Mouse (Mus musculus) liver, postnatal 0 days (tissue): ENCODE data around the gene Ly6g6f.

Experiments
- CTCF ChIP-seq: sonication (generic); IDR thresholded peaks from 2 replicates; pipeline ENCODE4 v1.5.1; 2016; ENCODE audit warnings: antibody characterized with exemption, low read depth
- EP300 ChIP-seq: IDR thresholded peaks from 2 replicates; pipeline ENCODE4 v1.6.1; 2016; ENCODE audit warnings: antibody characterized with exemption, low read depth, mild to moderate bottlenecking

DNA sequence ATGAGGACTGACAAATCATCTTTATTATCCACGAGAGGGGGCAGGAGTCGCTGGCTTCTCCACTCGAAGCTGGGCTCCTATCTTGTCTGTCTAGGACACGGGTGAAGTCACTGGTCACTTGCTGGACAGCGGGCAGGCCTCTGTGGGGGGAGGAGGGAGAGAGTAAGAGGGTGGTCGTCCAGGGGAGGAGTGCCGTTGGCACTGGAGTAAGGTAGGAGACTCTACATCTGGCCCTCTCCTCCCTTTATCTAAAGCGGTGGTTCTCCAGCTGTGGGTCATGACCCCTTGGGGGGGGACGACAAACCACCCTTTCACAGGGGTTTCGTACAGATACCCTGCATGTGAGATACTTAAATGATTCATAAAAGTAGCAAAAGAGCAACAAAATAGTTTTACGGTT is 43.6 kb upstream of the Ly6g6f start:
- no peak for TF ChIP-seq CTCF
- TF ChIP-seq EP300 = no peak
